Comparison of ENCODE assay signal across 12 mouse cellular contexts in the genomic region with DNA sequence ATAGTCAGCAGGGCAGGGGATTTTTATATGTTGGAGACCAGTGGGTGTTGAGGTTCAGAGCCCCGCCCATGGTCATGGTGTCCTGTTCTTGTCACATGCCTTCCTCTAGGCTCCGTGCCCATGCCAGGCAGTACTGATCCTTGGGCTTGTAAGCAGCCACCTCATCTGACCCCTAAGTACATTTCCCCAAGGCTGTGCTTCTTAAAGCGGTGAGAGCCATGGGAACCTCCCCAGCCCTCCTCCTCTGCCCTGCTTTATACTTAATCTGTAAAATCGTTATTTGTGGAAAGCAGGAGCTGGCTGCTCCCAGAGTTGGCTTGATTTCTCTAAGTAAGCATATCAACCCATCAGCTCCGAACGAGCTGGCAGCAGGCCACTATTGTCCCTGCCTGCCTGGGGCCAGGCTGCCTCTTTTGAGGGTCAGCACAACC. TPM values are rescaled to one million over a fixed set of nuclear protein-coding genes. Genes with fewer than 3 reads are reported as not detected.
DNase-seq lines count a peak whose midpoint lies in the region; ATAC-seq lines count a peak whose summit lies in the region.
"Had no signal": no experiment of that assay in that cellular context is flagged by ENCODE, and none has a peak within 500 bp of the region (broad histone marks: within the 10 kb centered on the region; RNA-seq: fewer than 3 reads in every experiment).

No protein-coding gene starts in this region.

- peak; percentile 19 to 38 for DNase-seq in heart, adult 18-20 months
- peak; percentile 57 for DNase-seq in right cerebral cortex, postnatal 4 days
- DNase-seq in right cerebral cortex, postnatal 25 days: no peak
- DNase-seq in heart, postnatal 4 days: peak; percentile 52
- DNase-seq in testis, postnatal 10 days (ENCODE audit: low spot score): peak; percentile 65
- DNase-seq in gastrocnemius, adult 18-20 months (ENCODE audit: low spot score): no peak
- DNase-seq in embryo, embryonic 10.5 days (ENCODE audit: low spot score): no peak

- WGBS in heart, embryonic 11.5 days (ENCODE audit: insufficient replicate concordance): 57% methylated on average over 6 of the region's 6 CpGs

- no peaks in the 10 kb centered on the region for H3K4me1 ChIP-seq in heart, embryonic 11.5 days (ENCODE audit: control insufficient read depth, insufficient read depth, low read length)
- H3K4me1 ChIP-seq: limb, embryonic 13.5 days had no signal

- no peak overlapping the region for H3K4me2 ChIP-seq in heart, embryonic 11.5 days
- H3K4me2 ChIP-seq: limb, embryonic 13.5 days; stomach, embryonic 15.5 days had no signal

- H3K9me3 ChIP-seq in heart, embryonic 11.5 days (replicated peaks; ENCODE audit: control insufficient read depth, low read length): no peaks in the 10 kb centered on the region
- H3K9me3 ChIP-seq: limb, embryonic 13.5 days; stomach, embryonic 15.5 days had no signal

- no peaks in the 10 kb centered on the region; the same call in none of the 2 replicates for H3K27me3 ChIP-seq in heart, embryonic 11.5 days (ENCODE audit: control insufficient read depth, insufficient read depth, low read length)
- H3K27me3 ChIP-seq: stomach, embryonic 15.5 days had no signal

- no peak overlapping the region for H3K4me3 ChIP-seq in heart, embryonic 11.5 days (ENCODE audit: low read depth, low read length)
- H3K4me3 ChIP-seq: limb, embryonic 13.5 days; myocyte; stomach, embryonic 15.5 days had no signal

- ATAC-seq in heart, embryonic 11.5 days (replicated peaks; ENCODE audit: insufficient number of reproducible peaks, low FRiP score, low TSS enrichment): no peak

- H3K27ac ChIP-seq in heart, embryonic 11.5 days (ENCODE audit: low read depth, low read length): no peak overlapping the region
- H3K27ac ChIP-seq: limb, embryonic 13.5 days; stomach, embryonic 15.5 days had no signal

- H3K9ac ChIP-seq in heart, embryonic 11.5 days (ENCODE audit: low read depth, low read length): no peak overlapping the region
- H3K9ac ChIP-seq: limb, embryonic 13.5 days; stomach, embryonic 15.5 days had no signal

- no peaks in the 10 kb centered on the region for H3K36me3 ChIP-seq in heart, embryonic 11.5 days (ENCODE audit: control insufficient read depth, insufficient read depth, low read length)
- H3K36me3 ChIP-seq: limb, embryonic 13.5 days; stomach, embryonic 15.5 days had no signal

RNA-seq across cellular contexts. Expression of gene Ppp2r2c, which starts 31.9 kb away (rescaled TPM):
- 1 to 10 TPM; 4.7 to 4.9 TPM for total RNA-seq in heart, adult 18-20 months (2021)
- 0.19 and 0.72 TPM in 2 replicates for polyA plus RNA-seq in heart, embryonic 11.5 days (2014; fragmentation: Nextera tagmentation; extraction: Ambion mirVana)
- under 1 TPM; 0.19 to 0.25 TPM for total RNA-seq in heart, postnatal 4 days (2021)
- total RNA-seq in gastrocnemius, adult 18-20 months (2021): under 1 TPM; 0.55 to 0.74 TPM
- total RNA-seq: hematopoietic stem cell, adult 5-6 weeks had no signal

Comparison
In these comparisons a context has a peak if more than half of its experiments do, and no peak if none do; other contexts are left out.
1. DNase-seq: peak in heart, adult 18-20 months (2 of 2), right cerebral cortex, postnatal 4 days (single experiment), heart, postnatal 4 days (single experiment) and testis, postnatal 10 days (single experiment); none in right cerebral cortex, postnatal 25 days (single experiment), gastrocnemius, adult 18-20 months (single experiment) and embryo, embryonic 10.5 days (single experiment).